Mouse (Mus musculus) T-helper 17 cell (primary cell): Measurements from ENCODE around the gene Rab40c.

Experiments
- in situ Hi-C, 2 experiments: fragments of 300-600 bp; cut with MboI, MseI; formaldehyde crosslinking; loops; 1 replicate in 1 of 2; 2 replicates in 1 of 2; pipeline ENCODE4 v1.15.1; 2025; ENCODE audit warnings: high pct_unique_total_duplicates in 2 of 2

The Rab40c gene

DNA sequence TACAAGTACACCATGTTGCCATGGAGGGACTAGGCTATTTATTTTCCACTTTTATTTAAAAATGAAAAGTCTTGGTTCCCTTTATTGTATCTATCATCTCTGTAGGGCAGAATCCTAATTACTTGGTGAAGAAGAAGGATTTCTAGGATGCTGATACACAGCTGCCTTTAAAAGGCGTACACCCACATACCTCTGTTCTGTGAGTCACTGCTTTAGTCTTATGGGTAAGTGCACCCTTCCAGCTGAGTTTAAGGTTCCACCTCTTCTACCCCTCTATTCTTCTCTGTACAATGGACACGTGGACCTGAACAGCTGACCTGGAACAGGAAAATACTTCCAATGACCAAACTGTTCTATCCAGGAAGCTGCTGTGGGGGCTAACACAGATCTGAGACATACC is 11.9 kb downstream of the Rab40c start:
- in situ Hi-C loops: loop anchor here in 1 of 2 experiments (25.0 kb wide), 1 partner anchor 1445 kb away; the partner anchor contains the start of genes Bricd5, E4f1 and Pgp

- in situ Hi-C loops: loop anchor here in 1 of 2 experiments (5.0 to 25.0 kb wide), 2 partner anchors 74 to 1441 kb away; partner anchors contain the start of genes Bricd5, E4f1 and Pgp
Observed at GRCm38 (mm10) chr17:25903061-25903460, 16.5 kb downstream of the Rab40c start.

DNA sequence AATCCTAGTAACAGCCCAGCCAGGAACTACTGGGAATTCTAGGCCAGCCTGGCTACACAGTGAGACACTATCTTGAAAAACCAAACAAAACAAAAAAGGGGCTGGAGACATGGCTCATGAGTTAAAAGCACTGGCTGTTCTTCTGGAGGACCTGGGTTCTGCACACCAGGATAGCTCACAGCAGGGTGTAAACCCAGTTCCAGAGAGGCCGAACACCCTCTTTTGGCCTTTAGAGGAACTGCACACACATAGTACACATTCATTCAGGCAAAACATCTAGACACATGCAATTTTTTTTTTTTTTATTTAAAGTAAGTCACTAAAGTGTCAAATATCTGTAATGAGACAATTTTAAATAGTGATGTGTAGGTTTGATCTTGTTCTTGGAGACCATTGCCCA is 19.3 kb downstream of the Rab40c start:
- in situ Hi-C loops: loop anchor here in 1 of 2 experiments (5.0 to 25.0 kb wide), 2 partner anchors 77 to 1438 kb away; partner anchors contain the start of genes Bricd5, E4f1 and Pgp

DNA sequence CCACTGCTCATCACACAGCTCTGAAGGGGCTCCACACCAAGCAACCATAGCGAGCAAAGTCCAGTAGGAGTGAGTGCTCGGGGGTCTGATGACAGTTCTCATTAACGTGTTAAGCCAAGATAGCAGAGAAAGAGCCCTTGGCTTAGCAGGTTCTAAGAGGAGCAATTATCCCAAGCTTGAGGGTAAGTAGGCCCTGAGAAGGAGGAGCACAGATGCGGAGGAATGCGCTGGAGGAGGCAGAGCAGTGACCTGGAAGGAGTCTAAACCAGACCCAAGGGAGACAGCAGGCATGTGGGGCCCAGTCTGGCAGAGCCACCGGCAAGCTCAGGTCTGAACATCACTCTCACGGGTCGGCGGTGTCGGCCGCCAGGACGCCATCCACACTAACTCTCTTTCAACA is 23.6 kb downstream of the Rab40c start:
- in situ Hi-C loops: loop anchor here (5.0 to 10.0 kb wide), 2 partner anchors 116 to 119 kb away; no protein-coding TSS in a partner anchor

- in situ Hi-C loops: loop anchor here (5.0 to 10.0 kb wide), 2 partner anchors 117 to 119 kb away; no protein-coding TSS in a partner anchor
Observed at GRCm38 (mm10) chr17:25895415-25895814, 24.1 kb downstream of the Rab40c start.

DNA sequence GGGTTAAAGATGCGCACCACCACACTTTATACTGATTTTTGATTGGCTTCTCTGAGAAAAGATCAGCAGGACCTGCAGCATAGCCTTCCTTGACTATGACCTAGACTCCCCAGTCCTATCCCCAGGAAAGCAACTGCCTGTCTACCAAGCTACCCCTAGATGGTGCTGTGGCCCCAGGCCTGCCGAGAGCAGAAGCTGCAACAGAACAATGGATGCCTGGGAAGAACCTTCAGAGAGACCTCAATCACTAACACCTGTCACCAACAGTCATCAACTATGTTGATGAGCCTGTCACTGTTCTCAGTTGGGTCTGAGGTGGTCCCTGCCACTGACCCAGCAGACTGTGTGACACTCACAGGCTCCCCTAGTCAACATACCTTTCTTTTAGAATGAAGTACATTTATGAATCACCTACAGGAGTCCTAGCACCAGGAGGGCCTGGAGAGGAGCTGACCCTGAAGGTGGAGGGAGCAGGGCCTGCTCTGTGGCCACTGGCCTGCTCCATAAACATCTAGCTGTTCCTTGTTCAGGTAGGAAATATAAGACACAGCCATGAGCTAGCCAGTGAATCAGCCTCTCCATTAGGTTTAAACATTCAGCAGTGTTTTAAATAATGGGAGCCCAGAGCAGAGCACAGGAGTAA is 25.4 kb downstream of the Rab40c start:
- in situ Hi-C loops: loop anchor here in 1 of 2 experiments (10.0 kb wide), 1 partner anchor 121 kb away; no protein-coding TSS in a partner anchor

- in situ Hi-C loops: no loop called here
Observed at GRCm38 (mm10) chr17:25888837-25889236, 30.7 kb downstream of the Rab40c start.

GRCm38 (mm10) chr17:25887467-25887866 is 32.1 kb downstream of the Rab40c start:
- in situ Hi-C loops: no loop called here

- in situ Hi-C loops: no loop called here
Observed at GRCm38 (mm10) chr17:25886806-25887205, 32.7 kb downstream of the Rab40c start.

DNA sequence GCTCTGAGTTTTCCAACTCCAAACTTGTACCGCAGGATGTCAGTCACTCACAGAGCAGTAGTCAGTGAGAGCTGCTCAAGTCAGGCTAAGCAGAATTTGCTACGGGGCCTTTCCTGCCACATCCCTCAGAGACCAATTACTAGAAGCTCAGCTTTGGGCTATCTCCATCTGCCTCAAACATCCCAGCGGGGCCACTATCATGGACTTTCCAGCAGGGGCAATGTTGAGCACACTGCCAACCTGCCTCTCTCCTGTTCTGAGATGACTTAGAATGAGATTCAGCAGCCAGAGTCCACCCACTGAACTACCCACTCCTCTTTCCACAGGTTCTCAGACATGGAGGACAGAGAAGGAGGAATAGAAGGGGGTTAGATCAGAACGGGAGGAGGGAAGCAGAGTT is 33.9 kb downstream of the Rab40c start:
- in situ Hi-C loops: no loop called here

DNA sequence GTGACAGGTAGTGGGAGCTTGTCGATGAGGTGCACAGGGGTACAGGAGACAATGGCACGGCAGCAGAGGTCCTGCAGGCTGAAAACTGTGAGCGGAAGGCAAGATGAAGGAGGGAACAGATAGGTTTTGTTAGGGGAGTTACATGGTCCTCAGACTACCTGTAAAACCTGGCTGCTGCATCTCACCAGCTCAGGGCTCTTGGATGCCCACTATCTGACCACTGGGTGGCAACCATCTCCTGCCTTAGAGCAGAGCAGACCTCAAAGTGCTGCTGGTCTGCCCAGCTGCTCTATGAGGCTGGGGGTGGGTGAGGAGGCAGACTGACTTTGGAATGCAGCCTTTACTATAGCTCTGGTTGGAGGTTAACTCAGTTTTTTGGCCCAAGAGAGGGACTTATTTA is 35.7 kb downstream of the Rab40c start:
- in situ Hi-C loops: no loop called here

DNA sequence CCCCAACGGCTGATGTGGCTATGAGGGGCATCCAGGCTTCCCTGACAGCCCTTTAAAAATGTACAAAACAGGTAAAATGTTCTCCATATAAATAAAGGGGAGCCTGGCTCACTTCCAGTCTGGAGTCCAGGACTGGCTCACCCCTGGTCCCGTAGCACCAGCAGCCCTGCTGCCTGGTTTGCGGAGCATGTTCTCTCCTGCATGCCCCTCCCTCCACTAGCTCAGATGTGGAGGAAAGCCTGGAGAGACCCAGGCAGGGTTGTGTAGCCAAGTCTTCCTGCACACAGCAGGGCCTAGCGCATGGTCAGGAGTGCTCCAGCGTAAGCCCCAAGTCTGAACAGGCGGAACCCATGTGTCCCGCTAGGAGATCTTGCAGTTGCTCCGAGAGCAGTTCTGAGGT is 36.3 kb downstream of the Rab40c start:
- in situ Hi-C loops: no loop called here

DNA sequence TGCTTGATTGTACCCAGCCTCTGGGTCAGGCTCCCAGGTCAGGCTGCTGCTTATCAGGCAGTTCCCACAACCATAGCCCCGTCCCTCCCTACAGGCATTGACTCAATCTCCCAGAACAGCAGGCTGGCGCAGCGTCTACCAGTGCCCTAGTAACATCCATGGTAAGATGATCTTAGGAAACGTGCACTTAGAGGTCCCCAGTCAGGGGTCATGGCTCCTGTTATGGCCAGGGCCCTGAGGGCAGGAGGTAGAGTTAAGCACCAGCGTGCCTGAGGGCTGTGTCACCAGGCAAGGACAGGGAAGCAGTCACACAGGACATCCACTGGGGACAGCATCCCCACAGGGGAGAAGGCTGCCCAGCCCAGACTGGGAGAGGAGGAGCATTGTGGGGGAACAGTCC is 37.2 kb downstream of the Rab40c start:
- in situ Hi-C loops: no loop called here

- in situ Hi-C loops: no loop called here
Observed at GRCm38 (mm10) chr17:25881691-25882090, 37.8 kb downstream of the Rab40c start.

DNA sequence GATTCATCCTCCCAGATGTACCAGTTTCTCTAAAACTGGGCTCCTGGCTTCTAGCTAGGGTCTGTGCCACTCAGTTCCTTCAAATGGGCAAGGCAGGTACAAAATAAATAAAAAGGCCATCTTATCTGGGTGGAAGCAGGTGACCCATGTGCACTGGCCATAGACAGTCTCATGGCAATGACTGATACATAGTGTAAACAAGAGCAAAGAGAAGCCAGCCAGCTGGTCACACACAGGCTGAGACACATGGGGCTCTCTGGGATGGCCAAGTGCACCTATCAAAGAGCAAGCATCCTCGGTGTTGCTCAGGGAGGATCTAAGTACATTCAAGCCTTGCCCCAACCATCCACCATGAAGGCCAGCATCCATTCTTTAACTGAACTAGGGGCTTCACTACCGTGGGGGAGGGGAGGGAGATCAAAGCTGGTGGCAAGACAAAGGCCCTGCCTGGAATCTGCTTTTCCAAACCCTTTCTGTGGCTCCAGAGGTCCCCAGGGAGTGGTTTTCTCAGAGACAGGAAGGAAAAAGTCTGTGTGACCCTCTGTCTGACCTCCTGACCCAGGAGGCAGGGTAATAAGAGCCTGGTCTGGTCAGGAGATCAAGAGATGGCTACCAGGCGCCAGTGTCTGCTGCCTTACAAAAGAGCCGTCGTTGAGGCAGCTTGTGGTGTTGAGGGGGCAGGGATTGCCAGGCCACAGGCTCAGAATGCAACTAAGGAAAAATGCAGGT is 38.5 kb downstream of the Rab40c start:
- in situ Hi-C loops: no loop called here

DNA sequence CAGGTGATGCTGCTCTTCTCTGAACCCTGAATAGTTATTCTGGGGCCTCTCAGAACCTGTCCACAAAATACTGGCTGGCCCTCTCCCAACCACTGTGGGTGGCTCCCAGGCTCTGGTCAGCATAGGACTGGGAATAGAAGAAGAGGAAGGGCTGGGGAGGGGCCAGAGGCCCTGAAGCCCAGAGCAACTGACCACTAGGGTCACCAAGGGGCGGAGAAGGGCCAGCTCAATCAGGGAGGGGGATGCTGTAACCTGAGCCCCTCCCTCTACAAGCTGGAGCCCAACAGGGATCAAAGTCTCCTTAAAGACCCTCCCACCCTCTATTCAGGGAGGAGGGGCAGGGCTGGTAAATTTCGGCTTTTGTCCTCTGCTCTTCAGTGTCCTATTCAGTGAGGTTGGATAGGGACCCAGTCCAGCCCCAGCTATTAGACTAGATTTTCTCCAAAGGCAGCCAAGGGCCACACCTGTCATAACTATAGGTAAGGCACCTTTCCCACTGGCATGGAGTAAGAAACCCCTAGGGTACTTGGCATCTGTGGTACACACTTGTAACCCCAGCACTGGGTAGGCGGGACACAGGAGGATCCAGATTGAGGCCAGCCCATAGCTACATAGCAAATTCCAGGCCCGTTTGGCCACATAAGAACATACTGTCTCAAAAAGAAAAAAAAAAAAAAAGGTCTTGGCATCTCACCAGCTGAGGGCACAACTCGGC is 39.2 kb downstream of the Rab40c start, which contains the start of gene Wfikkn1:
Gene Wfikkn1, minus strand, starts transcription at position 663 of the 715 bp plus-strand sequence.
- in situ Hi-C loops: no loop called here

DNA sequence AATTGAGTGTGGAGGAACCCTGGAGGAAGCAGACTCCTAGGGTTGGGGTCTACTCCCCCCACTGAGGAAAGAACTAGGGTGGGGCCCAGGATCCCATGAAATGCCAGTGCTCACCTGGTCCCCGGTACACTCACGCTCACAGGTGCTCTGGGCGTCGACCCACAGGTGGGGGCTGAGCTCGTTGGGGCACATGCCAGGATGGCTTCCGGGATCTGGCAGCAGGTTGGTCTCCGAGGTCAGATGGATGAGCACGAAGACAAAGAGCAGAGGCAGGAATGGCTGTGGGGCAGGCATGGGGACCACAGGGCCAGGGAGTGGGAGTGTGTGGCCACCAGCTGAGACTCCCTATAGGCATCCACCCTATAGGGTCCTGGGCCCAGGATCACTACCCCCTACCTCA is 39.8 kb downstream of the Rab40c start:
- in situ Hi-C loops: no loop called here

DNA sequence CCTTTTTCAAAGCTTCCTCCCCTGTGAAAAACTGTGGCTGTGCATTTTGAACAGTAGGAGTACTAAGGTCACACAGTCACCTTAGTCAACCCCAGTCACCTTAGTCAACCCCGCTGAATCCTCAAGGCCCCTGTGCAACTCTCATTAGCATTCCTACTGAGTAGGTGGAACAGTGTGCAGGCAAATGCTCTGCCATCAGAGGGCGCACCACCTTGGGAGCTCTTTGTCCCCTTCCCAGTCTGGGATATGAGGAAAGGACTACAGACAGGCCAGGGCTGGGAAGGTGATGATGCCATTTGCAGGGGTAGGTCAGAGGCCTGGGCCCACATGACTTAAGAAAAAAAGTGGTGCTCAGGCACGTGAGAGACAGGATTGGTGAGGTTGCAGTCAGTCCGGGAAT is 40.3 kb downstream of the Rab40c start:
- in situ Hi-C loops: no loop called here

DNA sequence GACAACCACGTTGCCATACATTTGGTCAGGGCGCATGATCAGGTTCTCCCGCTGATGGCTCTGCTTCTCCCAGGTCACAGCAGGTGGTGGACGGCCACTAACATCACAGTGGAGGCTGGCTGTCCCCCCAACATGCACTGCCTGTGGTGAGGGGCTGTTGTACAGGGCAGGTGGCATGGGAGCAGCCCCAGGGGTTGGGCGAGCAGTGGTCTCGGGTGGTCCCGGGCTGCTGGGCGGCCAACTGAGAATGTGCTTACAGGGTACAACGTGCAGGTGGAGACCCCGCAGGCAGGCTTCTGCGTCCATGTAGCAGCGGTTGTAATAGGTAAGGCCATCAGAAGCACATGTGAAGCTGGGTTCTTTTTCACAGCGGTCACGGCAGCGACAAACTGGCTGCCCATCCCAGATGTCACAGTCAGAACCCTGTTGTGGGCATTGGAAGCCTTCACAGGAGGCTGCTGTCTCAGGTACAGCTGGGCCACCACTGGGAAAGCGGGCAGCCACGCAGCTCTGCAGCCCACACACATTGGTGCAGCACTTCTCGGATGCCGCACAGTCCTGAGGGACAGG is 40.8 kb downstream of the Rab40c start:
- in situ Hi-C loops: no loop called here

DNA sequence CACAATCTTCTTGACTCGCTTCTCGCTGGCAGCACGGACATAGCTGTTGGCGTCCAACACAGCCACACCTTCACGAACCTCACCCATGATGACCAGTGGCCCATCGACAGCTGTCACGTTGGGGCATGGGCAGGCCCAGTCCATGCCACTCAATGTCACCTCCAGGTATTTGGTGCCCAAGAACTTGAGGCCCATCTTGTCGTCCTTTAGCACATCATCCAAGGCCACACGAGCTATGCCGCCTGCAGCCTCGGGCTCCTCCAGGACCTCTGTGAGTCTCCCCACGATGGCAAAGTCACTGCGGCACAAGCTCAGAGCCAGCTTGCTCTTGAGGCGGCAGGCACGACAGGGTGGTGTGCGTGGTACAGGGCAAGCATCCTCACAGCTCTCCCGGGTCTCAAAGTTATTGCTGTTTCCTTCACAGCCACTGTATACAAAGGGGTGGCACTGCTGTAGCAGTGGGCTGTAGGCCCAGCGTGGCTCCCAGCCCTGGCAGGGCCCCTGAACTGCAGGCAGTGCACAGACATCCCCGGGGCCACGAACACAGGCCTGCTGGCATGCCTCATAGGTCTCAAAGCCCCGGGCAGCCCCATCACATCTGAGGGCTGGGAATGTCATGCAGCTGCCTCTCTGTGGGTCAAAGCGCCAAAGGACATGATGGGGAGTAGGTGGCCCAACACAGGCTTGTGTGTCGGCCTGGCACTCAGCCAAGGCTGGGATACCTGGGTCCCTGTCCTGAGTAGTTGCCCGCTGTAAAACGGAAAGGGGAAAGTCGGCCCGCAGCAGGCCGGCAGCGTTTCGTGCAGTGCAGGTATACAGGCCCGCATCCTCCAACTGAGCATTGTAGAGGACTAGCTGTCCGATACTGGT is 41.6 kb downstream of the Rab40c start:
- in situ Hi-C loops: no loop called here

DNA sequence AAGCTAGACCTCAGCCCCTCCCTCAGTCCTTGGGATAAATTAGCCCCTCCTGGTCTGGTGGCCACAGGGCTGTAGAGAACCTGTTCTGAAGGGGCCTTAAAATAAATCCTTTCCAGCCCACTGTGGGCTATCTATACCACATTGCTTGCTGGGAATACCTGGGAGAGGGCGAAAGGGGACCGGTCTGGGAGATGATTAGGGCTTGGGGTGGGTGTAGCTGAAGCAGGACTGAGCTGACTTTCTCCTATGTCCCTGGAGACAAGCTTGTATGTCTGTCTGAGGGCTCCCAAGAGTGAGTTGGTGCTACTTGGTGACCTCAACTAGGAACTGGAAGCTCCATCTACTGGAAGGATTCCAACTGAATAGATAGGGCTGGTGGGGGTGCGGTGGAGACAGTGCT is 42.5 kb downstream of the Rab40c start:
- in situ Hi-C loops: no loop called here
